Mouse (Mus musculus) testis, postnatal 10 days (tissue): Measurements from ENCODE around the gene Bmp7.

Source experiments
- DNase-seq: peaks from one replicate; pipeline ENCODE4 v3.0.0; 2021; ENCODE audit warnings: low spot score

Bmp7 gene

DNA sequence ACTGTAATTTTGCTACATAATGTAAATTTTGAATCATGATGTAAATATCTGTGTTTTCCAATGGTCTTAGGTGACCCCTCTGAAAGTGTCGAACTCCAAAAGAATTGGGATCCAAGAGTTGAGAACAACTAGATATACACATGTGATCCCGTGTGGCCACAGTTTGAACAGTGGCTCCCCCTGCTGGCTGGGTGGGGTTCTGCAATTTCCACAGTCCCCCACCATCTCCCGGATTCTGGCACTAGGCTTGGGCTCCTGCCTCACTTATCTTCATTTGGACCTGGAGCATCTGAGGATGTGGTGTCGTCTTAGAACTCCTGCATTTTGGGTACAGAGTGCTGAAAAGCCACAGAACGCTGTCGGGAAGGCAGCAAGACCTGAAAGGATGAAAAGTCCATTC is 91.9 kb downstream of the Bmp7 start:
- peak; percentile 66 for DNase-seq

DNA sequence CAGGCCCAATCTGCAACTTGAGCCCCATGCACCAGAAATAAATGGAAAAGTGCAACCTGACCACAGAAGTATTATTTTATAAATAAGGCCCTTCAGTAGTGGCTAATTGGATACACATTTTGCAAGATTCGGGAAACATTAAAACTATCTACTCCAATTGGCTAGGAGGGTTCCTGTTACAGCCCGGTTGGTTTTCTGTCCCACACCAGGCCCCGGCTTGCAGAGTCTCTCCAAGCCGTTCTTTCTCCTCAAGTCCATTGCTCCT is 93.9 kb downstream of the Bmp7 start:
- no peak for DNase-seq

DNA sequence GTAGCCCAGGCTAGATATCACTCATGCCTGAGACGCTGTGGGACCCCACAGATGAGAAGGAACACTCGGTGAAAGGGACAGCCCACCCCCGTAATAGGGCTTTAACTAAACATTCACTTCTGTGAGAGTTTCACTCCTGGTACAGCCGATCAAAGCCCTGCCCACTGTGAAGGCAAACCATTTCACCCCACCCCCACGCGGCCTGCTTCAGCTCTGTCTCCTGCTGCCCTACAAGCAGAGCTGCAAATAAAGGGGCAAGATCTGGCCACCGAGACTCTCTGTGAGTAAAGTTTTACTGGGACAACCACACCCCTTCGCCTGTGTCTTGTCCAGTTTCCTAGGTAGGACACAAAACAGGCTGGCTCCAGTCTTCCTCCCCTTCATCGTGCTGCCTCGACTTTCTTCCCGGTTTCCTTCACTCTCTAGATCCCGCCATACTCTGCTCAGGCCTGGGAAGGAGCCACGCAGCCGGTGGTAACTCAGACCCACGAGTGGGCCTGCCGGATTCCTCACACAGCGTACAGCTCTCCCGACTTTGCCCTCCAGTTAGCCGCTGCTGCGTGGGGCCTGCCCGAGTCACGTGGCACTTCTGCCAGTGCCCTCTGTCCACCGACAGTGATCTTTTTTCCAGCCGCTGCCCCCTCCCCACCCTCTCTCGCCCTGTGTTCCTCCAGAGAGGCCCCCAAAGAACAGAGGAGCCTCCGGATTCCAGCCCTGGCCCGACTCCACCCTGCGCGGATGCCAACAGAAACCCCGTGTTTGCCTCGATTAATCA is 94.4 kb downstream of the Bmp7 start:
- DNase-seq, result no peak

DNA sequence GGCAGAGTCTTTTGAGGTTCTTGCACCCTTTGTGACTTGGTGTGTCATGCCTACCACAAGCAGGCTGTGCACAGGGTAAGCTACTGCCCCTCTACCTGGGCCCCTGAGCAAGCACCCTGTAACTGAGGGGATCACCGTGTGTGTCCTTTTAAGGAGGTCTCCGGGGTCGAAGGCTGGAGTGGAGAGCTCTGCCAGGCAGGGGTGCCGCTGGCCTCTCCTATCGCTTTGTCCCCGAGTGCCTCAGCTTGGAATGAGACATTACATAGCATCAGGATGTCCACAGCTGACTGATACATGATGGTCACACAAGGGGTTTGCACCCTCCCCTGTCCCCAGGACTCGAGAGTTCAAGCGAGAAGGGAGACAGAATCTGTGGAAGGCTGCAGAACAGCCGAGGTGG is 96.2 kb downstream of the Bmp7 start:
- no peak for DNase-seq

DNA sequence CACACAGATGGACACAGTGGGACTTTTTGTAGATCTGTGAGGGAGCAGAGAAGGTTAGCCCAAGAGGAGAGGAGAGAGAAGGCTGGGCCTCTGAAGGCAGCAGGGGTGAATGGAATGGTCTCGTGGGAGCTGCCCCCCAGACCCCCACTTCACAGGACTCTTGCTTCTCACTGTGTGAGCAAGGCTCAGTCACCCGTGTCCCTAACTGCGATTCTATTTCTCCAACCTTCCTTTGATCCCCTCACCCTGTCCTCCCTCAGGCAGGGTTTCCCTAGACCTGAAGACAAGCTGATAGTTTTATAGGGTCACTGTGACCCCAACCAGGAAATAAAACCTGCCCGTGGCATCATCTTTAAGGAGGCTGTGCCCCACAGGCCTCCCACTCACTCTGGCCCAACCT is 97.8 kb downstream of the Bmp7 start:
- DNase-seq, result no peak

DNA sequence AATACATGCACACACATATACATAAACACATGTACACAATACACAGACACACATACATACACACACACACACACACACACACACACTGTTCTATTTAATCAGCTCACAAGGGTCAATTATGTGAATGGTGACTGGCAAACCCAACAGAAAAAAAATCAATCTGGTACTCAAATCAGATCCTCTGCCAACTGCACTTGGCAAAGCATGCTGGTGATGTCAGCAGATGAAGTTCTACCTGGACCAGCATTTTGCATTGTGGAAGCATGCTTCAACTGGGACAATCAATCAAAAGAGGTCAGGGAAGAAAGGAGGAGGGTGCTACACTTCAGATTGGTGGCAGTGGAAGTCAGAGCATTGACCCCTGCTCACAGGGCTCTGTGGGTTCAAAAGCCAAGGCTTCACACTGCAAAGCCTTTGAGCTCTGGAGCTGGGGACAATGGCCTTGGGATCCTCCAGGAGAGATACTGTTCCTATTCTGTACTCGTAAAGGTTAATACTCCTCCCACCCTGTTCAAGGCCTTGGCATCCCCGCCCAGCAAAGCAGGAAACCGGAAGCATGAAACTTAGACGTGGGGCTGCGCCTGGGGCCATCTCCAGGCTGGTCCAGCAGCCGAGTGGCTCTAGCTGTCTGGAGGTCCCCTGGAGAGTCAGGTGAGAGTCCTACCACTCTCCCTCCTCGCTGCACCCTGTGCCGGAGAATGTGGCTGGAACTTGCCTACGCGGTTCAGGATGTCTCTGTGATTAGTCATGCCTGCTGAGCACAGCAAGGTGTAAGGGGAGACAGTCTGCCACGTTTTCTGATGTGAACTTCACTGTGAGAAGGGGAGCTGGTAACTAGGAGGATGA is 99.0 kb downstream of the Bmp7 start:
- DNase-seq, result no peak

DNA sequence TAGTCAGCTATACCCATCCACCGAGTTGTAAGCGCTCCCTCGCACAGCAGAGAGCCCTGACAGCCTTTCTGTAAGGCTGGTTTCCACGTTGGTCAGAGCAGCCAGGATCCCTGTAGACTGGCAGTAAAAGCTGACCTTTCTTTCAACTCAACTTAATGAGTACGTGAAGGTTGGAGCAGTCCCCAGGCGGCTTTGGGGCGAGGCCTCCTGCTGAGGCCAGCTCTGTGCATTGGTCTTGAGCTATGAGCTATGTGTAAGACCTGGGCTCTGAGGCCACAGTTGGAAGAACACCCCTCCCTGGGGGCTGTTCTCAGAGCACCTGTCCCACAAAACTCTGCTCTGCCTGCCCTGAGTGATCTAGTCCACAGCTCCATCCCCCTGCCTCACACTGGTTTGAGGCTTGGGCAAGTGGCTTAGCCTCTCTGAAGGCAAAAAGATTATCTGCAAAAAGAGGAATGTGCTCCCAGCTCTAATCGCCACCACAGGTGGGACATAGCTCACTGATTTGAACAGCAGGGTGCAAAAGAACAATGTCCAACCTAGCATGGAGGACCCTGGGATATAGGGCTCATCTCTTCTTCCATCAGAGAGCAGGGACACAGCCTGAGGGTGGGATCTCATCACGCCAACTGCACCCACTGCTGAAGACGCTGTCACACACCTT is 100.7 kb downstream of the Bmp7 start:
- no peak for DNase-seq

DNA sequence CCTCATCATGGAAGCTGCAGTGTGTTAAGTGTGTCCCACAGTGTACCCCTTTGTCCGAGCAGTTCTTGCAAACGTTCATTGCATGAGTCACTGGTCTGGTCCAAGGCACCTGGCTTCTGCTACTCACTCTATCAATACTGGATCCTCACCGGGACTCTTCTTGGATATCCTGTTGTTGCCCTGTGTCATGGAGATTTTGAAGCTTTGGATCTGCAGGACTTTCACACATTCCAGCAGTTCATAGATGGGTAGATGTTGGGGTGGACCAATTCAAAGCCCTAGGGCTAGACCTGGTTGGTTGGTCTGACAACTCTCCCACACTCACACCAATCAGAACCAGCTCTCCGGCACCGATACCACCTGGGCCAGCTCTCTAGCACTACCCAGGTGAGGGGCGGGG is 103.6 kb downstream of the Bmp7 start:
- DNase-seq, result no peak

DNA sequence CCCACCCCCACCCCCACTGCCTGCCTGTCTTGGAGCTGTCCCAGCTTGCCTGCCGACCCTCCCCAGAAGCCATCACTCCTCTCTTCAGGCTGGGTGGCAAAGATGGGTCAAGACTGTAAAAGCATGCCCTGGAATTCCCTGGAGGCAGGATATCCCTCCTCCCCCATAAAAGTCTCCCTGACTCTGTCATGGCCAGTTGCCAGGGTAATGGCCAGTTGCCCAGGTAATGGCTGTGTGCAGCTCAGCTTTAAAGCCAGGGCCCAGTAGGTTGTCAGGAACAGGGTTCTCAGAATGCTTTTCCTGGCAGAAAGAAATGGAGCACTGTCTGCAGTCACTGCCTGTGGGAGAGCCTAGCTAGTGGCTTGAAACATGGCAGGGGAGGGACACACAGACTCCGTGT is 106.9 kb downstream of the Bmp7 start:
- DNase-seq, result peak; percentile 78

DNA sequence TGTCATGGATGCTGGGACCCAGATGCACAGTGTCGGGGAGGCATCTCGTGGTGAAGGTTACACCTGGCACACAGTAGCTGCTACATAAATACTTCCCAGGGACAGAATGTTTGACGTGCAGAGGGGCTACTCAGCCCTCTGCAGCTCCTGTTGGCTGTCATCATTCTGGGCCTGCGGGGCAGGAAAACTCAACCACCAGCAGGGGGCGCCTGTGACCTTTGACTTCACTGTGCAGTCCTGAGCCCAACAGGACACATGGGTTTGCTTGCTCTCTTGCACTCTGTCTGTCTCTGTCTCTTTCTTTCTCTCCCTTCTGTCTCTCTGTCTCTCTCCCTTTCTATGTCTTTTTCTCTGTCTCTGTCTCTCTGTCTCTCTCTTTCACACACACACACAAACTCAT is 108.4 kb downstream of the Bmp7 start:
- peak; percentile 93 for DNase-seq

DNA sequence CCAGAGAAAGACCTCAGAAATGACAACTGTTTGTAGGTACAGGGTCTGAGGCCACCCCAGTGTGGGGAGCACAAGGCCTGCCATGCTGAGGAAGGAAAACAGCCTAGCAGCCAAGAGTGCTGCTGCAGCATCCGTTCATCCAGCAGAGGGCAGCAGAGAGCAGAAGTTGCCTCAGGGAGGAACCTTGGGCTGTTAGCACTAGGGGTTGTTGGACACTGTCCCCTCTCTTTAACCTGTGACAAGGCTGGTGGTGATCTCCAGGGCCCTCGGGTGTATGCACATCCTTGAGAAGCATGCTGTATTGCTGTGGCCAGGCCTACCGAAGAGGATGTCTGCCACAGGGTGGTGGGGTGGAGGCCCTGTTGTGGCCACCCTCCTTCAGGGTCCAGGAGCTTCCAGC is 109.0 kb downstream of the Bmp7 start:
- peak; percentile 98 for DNase-seq

DNA sequence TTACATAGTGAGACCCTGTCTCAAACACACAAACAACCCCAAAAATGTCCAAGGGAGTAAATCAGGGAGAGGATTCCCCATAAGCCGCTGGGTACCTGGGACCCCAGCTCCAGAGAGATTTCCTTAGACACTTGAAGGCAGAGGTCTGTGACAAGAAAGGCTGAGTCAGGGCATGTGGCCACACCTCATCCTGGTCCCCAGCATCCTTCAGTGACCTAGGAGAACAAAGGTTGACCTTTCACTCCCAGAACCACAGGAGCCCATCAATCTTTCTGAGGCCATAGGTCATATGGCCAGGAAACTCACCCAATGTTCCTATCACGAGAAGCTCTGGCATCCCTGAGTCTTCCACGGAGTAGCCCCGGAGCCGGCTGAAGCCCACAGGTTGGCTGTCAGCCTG is 111.9 kb downstream of the Bmp7 start:
- DNase-seq, result no peak

DNA sequence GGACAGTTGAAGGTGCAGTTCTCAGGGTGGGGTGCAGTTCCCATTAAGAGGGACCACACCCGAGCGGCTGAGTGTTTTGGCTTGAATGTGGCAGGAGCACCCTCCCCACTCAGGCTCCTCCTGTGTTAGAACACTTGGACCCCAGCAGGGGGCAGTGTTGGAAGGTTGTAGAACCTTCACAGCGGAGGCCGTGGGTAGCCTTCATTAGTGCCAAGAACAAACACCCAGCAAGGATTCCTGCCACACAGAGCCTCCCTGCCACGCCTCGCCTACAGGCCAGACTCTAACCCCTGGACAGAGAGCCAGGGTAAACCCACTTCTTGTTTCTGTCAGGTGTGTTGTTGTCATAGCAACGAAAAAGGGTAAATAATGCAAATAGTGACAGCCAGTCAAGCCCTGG is 112.6 kb downstream of the Bmp7 start:
- DNase-seq, result peak; percentile 72

DNA sequence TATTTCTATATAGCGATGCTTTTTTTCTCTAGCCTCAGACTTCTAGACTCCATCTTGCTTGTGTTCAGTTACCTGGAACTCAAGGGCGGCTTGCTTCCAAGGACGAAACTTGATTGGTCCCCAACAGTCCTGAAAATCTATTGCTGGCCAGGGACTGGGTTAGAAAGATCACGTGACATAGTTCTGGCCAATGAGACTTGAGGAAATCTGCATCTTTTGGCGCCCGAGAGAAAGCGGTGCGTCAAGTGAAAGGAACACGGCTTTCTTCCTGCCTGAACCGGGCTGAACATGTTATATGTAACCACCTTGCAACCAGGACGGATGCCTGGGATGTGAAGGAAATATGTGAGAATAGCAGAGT is 114.4 kb downstream of the Bmp7 start:
- no peak for DNase-seq

DNA sequence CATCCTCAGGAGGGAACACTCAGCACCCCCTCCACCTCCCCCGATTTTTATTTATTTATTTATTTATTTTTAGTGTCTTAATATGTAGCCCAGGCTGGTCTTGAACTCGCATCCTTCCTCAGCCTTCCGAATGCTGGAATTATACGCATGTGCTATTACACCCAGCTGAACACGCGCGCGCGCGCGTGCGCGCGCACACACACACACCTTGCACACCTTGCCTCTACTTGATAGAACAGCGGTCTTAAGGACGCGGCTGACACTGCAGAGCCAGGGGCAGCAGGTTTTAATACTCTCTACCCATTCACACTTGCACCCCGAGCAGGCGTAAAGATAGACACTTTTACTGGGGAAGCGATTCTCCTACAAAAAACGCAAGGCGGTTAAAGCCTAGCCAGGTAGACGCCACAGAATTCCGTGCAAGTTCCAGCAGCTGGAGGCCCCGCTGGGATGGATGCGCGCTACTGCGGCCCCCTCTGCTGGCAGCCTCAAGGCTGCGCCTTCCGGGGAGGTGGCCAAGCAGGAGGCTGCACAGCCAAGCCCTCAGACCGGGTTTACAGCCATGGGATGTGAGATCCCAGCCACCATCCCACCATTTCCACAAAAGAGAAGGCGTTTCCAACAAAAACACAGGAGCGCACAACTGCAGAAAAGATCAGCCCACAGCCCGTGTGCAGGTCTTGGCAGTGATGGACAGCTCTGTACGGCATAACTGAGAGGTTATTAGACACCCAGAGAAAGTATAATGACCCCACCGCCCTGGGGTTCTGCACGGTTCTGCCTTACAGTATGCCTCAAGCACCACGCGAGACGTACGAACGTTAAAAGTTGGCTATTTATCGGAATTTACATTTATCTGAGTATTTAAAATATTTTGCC is 115.0 kb downstream of the Bmp7 start:
- peak; percentile 82 for DNase-seq

DNA sequence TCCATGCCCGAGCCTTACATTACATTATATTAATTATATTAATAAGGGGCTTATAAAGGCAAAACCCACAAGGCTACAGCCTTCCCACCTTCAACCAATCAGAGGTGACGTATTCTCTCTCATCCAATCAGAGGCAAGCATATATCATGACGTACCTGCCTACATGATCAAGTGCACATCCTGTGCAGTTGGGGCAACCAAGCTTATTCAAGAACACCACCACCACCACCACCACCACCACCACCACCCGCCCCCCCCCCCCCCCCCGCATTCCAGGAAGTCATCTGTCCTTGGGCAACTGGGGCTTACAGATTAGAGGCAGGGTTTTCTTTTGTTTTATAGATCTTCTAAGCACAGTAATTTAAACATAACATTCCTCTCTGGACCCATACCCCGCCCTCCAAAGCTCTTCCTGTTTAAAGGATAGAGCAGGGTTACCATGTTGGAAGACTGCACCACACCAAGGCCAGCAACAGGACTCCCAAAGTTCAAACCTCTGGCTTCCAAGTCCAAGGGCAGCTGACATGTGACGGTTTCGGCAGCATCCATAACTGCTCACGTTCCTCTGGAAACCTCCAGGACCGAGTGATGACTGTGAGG is 121.4 kb downstream of the Bmp7 start:
- no peak for DNase-seq
